Mouse (Mus musculus): ENCODE measurements around the gene Mdm1. TPM values are rescaled to one million over a fixed set of nuclear protein-coding genes. Genes with fewer than 3 reads are reported as not detected.
A peak's percentile ranks its signal among the peaks of the same experiment; 100 is the strongest.
"Not testable (repeated sequence)": the region's sequence is repeated elsewhere in the genome, so short reads cannot be mapped to it uniquely, and the experiment has no call there.

The Mdm1 gene
- polyA plus RNA-seq, 1 experiment from 2014 or later, result 32.2 TPM

DNA sequence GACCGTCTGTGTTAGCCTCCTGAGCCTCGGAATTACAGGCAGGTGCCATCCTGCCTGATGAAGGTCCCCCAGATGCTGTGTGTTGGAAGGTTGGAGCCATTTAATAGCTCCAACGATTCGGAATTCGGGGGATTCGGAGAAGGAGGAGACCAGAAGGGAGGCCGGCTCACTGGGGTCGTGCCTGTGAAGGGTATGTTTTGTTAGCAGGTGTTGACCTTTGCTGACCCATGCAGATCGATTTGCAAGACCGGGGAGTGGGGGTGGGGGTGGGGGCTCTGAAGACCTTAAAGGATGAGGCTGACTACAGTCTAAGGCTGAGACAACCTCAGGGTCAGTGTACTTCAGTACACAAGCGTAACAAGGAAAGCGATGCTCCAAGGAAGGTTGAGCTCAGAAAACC is 27.6 kb downstream of the Mdm1 start:
- no peaks in the 10 kb centered on the region for H3K27me3 ChIP-seq (ENCODE audit: control insufficient read depth, insufficient read depth, low read length)
- no peak overlapping the region for H3K4me3 ChIP-seq (ENCODE audit: low read length)
- no peaks in the 10 kb centered on the region for H3K4me1 ChIP-seq (ENCODE audit: control insufficient read depth, insufficient read depth, low read length)
- H3K9me3 ChIP-seq (ENCODE audit: control insufficient read depth, low read length), result no peaks in the 10 kb centered on the region
- H3K36me3 ChIP-seq (ENCODE audit: control insufficient read depth, insufficient read depth, low read length), result peaks cover 22% of the 10 kb centered on the region
- no peak overlapping the region for H3K4me2 ChIP-seq (replicated peaks; ENCODE audit: low read depth, low read length)
- WGBS, result 61% methylated on average over 12 of the region's 12 CpGs
- ATAC-seq (ENCODE audit: low FRiP score, low TSS enrichment), result no peak
- H3K27ac ChIP-seq (ENCODE audit: low read depth, low read length), result no peak overlapping the region
- H3K9ac ChIP-seq (ENCODE audit: low read depth, low read length), result no peak overlapping the region

DNA sequence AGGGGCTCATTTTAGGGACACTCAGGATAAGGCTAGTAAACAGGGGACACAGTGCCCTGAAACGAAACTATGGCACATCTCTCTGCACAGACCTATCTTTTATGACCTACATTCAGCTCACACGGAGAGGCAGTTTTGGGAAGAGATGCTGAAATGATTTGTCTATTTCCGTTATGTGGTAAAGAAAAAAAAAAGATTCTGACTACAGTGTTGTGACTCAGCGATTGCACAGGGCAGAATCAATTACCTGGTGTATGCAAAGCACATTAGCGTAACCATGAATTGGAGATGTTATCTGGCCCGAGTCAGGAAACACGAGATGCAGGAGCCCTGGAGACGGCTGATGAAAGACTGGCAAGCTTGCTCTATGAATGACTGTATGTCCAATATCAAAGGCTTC is 30.8 kb downstream of the Mdm1 start:
- H3K9me3 ChIP-seq (ENCODE audit: control insufficient read depth, low read length), result no peaks in the 10 kb centered on the region
- no peak for ATAC-seq (ENCODE audit: low FRiP score, low TSS enrichment)
- no peak overlapping the region for H3K27ac ChIP-seq (ENCODE audit: low read depth, low read length)
- no peak overlapping the region for H3K4me3 ChIP-seq (ENCODE audit: low read length)
- no peak overlapping the region for H3K4me2 ChIP-seq (replicated peaks; ENCODE audit: low read depth, low read length)
- 61% methylated on average over 8 of the region's 8 CpGs for WGBS
- H3K27me3 ChIP-seq (ENCODE audit: control insufficient read depth, insufficient read depth, low read length), result no peaks in the 10 kb centered on the region
- H3K9ac ChIP-seq (ENCODE audit: low read depth, low read length), result no peak overlapping the region
- peaks cover 6% of the 10 kb centered on the region; the same call in 1 of the 2 replicates for H3K36me3 ChIP-seq (ENCODE audit: control insufficient read depth, insufficient read depth, low read length)
- no peaks in the 10 kb centered on the region for H3K4me1 ChIP-seq (ENCODE audit: control insufficient read depth, insufficient read depth, low read length)

DNA sequence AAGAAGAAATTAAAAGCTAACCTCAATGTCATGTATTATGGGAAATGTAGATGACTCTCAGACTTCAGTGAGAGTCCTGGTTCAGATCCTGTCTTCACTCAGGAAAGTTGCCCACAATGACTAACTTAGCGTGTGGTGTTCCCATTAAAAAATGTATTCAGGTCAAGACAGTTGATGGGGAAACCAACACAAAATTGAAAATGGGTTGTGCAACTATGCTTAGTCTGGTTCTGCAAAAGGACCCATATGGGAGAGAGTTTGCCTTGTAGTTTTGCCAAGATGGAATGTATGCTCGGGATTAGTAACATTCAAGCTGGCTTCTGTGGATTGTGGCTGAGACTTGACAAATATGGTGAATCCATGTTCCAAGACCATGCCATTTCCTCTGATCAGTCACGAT is 31.3 kb downstream of the Mdm1 start:
- no peak overlapping the region for H3K27ac ChIP-seq (ENCODE audit: low read depth, low read length)
- no peak overlapping the region for H3K4me3 ChIP-seq (ENCODE audit: low read length)
- H3K27me3 ChIP-seq (ENCODE audit: control insufficient read depth, insufficient read depth, low read length), result no peaks in the 10 kb centered on the region
- no peaks in the 10 kb centered on the region for H3K4me1 ChIP-seq (ENCODE audit: control insufficient read depth, insufficient read depth, low read length)
- H3K9ac ChIP-seq (ENCODE audit: low read depth, low read length), result no peak overlapping the region
- peaks cover 5% of the 10 kb centered on the region; the same call in 1 of the 2 replicates for H3K36me3 ChIP-seq (ENCODE audit: control insufficient read depth, insufficient read depth, low read length)
- ATAC-seq (ENCODE audit: low FRiP score, low TSS enrichment), result no peak
- H3K4me2 ChIP-seq (replicated peaks; ENCODE audit: low read depth, low read length), result no peak overlapping the region
- 88% methylated on average over 3 of the region's 3 CpGs for WGBS
- H3K9me3 ChIP-seq (ENCODE audit: control insufficient read depth, low read length), result no peaks in the 10 kb centered on the region

DNA sequence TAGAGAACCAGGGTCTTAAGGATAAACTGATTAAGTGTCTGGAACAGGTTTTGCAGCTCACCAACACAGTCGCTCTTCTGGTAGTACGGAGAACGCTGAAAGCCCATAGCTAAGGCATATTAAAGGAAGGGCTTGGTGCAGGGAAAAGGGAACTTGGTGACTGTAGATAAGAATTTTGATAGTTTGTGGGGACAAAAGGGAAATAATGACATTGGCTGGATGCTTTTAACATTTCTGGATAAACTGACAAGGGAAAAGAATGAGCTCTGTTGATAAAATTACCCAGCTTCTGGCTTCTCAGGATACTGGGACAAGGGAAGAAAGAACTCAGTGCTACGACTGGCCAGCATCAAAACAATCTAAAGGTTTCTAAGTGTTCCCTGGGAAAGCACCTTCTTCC is 33.9 kb downstream of the Mdm1 start:
- not testable (repeated sequence) for H3K4me3 ChIP-seq (ENCODE audit: low read length); H3K36me3 ChIP-seq (ENCODE audit: control insufficient read depth, insufficient read depth, low read length); H3K9me3 ChIP-seq (ENCODE audit: control insufficient read depth, low read length); H3K4me2 ChIP-seq (replicated peaks; ENCODE audit: low read depth, low read length); H3K4me1 ChIP-seq (ENCODE audit: control insufficient read depth, insufficient read depth, low read length); H3K9ac ChIP-seq (ENCODE audit: low read depth, low read length); H3K27ac ChIP-seq (ENCODE audit: low read depth, low read length); ATAC-seq (ENCODE audit: low FRiP score, low TSS enrichment); H3K27me3 ChIP-seq (ENCODE audit: control insufficient read depth, insufficient read depth, low read length)
- WGBS, result 91% methylated on average over 4 of the region's 4 CpGs

DNA sequence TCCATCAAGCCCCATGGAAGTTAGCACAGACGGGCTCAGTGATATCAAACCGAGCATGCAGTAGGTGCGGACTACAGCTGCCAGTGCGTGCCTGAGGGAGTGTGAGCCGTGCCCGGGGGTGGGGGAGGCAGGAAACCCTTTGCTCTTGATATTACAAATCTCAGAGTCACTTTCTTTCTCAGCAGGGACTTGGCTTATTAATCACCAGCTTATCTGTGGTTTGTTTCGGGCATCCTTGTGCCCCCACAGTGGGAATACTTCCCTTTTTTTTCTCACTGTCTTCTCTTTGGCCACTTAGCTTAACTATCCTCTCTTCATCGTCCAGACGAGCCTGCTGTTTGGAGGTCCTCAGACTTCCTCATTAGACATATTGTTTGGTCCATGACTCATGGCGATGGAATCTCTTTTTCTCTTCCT is 37.1 kb downstream of the Mdm1 start:
- WGBS, result 84% methylated on average over 10 of the region's 10 CpGs

DNA sequence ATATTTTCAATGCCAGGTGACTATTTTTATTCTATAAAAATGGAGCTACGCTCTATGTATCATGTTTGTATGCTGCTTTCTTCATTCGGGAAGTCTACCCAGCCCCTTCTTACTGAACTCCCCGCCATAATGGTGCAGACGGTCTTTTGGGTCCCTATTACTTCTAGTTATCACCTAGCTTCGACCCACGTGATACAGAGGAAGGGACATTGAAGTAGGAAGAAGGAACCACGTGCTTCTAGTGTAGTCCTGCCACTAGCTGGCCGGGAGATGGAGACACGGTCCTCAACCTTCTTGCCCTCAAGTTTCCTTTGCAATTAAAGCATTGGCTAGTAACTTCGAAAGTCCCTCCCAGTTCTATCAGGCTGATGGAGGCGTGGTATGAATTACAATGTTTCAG is 37.7 kb downstream of the Mdm1 start:
- Histone ChIP-seq H3K4me1 (ENCODE audit: control insufficient read depth, insufficient read depth, low read length) (no peaks in the 10 kb centered on the region), H3K36me3 (ENCODE audit: control insufficient read depth, insufficient read depth, low read length) (no peaks in the 10 kb centered on the region), H3K4me2 (replicated peaks; ENCODE audit: low read depth, low read length) (no peak overlapping the region), H3K27ac (ENCODE audit: low read depth, low read length) (no peak overlapping the region), H3K9me3 (ENCODE audit: control insufficient read depth, low read length) (no peaks in the 10 kb centered on the region), H3K9ac (ENCODE audit: low read depth, low read length) (no peak overlapping the region), H3K4me3 (ENCODE audit: low read length) (no peak overlapping the region), H3K27me3 (ENCODE audit: control insufficient read depth, insufficient read depth, low read length) (no peaks in the 10 kb centered on the region)
- 85% methylated on average over 11 of the region's 11 CpGs for WGBS
- ATAC-seq (ENCODE audit: low FRiP score, low TSS enrichment), result no peak

More for the DNA sequence above, 37.1 kb downstream of the Mdm1 start:
- Histone ChIP-seq H3K27ac (ENCODE audit: low read depth, low read length) (no peak overlapping the region), H3K4me1 (ENCODE audit: control insufficient read depth, insufficient read depth, low read length) (no peaks in the 10 kb centered on the region), H3K4me3 (ENCODE audit: low read length) (no peak overlapping the region), H3K36me3 (ENCODE audit: control insufficient read depth, insufficient read depth, low read length) (no peaks in the 10 kb centered on the region), H3K9me3 (ENCODE audit: control insufficient read depth, low read length) (no peaks in the 10 kb centered on the region), H3K9ac (ENCODE audit: low read depth, low read length) (no peak overlapping the region), H3K4me2 (replicated peaks; ENCODE audit: low read depth, low read length) (no peak overlapping the region), H3K27me3 (ENCODE audit: control insufficient read depth, insufficient read depth, low read length) (no peaks in the 10 kb centered on the region)
- no peak for ATAC-seq (ENCODE audit: low FRiP score, low TSS enrichment)

DNA sequence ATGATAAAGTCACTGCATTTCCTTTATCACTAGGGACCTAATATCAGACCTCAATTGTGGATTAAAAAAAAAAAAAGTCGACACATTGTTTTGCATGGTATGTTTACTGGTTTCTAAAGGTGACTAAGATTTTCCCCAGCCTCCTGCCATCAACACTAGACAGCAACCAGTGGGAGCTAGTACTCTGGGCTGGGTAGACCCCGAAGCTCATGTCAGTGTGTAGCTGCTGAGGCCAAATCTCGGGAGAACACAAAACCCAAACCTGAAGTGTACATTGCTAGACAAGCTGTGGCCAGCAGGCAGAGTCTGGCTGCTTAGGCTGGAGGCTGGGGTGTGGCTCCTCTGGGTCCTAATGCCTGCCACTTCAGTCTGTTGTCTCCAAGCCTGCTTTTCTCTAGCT is 53.5 kb downstream of the Mdm1 start:
- peak; percentile 60; the same call in 1 of the 2 replicates for ATAC-seq (ENCODE audit: low FRiP score, low TSS enrichment)
- not testable (repeated sequence) for H3K27me3 ChIP-seq (ENCODE audit: control insufficient read depth, insufficient read depth, low read length); H3K36me3 ChIP-seq (ENCODE audit: control insufficient read depth, insufficient read depth, low read length); H3K4me2 ChIP-seq (replicated peaks; ENCODE audit: low read depth, low read length); H3K4me3 ChIP-seq (ENCODE audit: low read length); H3K9ac ChIP-seq (ENCODE audit: low read depth, low read length); H3K9me3 ChIP-seq (ENCODE audit: control insufficient read depth, low read length); H3K27ac ChIP-seq (ENCODE audit: low read depth, low read length); H3K4me1 ChIP-seq (ENCODE audit: control insufficient read depth, insufficient read depth, low read length)
- 35% methylated on average over 3 of the region's 3 CpGs for WGBS

DNA sequence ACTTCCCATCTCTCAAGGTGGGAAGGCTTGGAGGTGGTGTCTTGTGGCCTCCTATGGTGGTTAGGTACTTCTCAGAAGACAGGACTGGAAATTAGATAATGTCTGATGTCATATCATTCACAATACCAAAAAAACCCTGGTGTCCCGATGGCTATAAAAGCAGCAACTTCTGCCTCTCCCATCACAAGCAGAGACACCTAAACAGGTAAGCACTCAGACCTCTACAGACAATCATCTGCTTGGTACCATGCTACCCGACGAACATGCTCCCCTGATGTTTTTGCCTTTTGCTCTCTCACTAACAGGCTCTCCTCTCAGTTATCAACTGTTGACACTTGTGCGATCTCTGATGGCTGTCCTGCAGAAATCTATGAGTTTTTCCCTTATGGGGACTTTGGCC is 63.0 kb downstream of the Mdm1 start, which contains the start of gene Il22:
Il22 (plus strand) TSS at position 301 of the 400 bp plus-strand sequence.
- H3K4me1 ChIP-seq (ENCODE audit: control insufficient read depth, insufficient read depth, low read length), result no peaks in the 10 kb centered on the region
- no peaks in the 10 kb centered on the region for H3K36me3 ChIP-seq (ENCODE audit: control insufficient read depth, insufficient read depth, low read length)
- no peak within 1 kb of the TSS for H3K4me3 ChIP-seq (ENCODE audit: low read length)
- 96% methylated on average over 4 of the region's 4 CpGs for WGBS
- no peak within 1 kb of the TSS for H3K4me2 ChIP-seq (replicated peaks; ENCODE audit: low read depth, low read length)
- no peaks in the 10 kb centered on the region for H3K27me3 ChIP-seq (ENCODE audit: control insufficient read depth, insufficient read depth, low read length)
- ATAC-seq (ENCODE audit: low FRiP score, low TSS enrichment), result no peak
- H3K27ac ChIP-seq (ENCODE audit: low read depth, low read length), result no peak within 1 kb of the TSS
- H3K9ac ChIP-seq (ENCODE audit: low read depth, low read length), result no peak within 1 kb of the TSS
- H3K9me3 ChIP-seq (ENCODE audit: control insufficient read depth, low read length), result no peaks in the 10 kb centered on the region

DNA sequence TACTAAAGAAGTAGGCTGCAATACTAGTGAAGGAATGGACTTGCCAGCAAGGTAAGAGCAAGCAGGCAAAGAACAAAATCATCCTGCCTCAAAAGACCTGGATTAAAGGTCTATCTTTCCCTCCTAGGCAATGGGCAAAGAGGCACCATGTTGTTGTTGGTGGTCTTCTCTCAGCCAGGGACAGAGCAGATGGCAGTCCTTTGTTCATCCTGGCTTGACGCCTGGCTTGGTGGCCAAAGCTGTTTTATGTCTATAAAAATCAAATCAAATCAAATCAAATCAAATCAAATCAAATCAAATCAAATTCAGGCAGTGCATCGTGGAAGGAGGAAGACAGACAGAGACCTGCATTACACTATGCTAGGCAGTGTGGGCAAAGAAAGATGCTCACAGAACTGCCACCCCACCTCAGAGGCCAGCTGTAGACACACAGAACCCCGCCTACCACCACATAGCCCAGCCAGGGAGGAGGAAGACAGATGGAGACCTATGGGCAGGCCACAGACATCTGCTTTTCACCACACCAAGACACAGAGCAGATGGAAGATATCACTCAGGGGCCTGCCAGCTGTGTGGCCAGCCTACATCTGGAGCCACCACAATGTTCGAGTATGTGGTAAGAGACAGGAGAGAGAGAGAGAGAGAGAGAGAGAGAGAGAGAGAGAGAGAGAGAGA is 74.2 kb downstream of the Mdm1 start:
- H3K27ac ChIP-seq (ENCODE audit: low read depth, low read length); H3K4me1 ChIP-seq (ENCODE audit: control insufficient read depth, insufficient read depth, low read length); H3K9me3 ChIP-seq (ENCODE audit: control insufficient read depth, low read length); H3K9ac ChIP-seq (ENCODE audit: low read depth, low read length); ATAC-seq (ENCODE audit: low FRiP score, low TSS enrichment); H3K36me3 ChIP-seq (ENCODE audit: control insufficient read depth, insufficient read depth, low read length); H3K4me2 ChIP-seq (replicated peaks; ENCODE audit: low read depth, low read length); H3K27me3 ChIP-seq (ENCODE audit: control insufficient read depth, insufficient read depth, low read length); H3K4me3 ChIP-seq (ENCODE audit: low read length): not testable (repeated sequence)
- 92% methylated on average over 2 of the region's 4 CpGs for WGBS

All from kidney, embryonic 14.5 days (tissue).